Mouse (Mus musculus) ES-E14 (cell line): ENCODE data around the gene Hras. TPM values are rescaled to one million over a fixed set of nuclear protein-coding genes. Genes with fewer than 3 reads are reported as not detected.

ENCODE experiments used
- DNase-seq: peaks from one replicate; pipeline ENCODE4 v3.0.0-alpha.2; 2013; ENCODE audit warnings: low read depth, low spot score
- H3K27ac ChIP-seq: 2 replicates; pipeline ENCODE4 v1.5.1; 2012; ENCODE audit warnings: low read depth, mild to moderate bottlenecking, low read length, moderate library complexity, mixed read lengths; ENCODE audit not compliant: poor library complexity, insufficient read depth, severe bottlenecking
- H3K36me3 ChIP-seq: 2 replicates; pipeline ENCODE4 v1.6.1; 2012; ENCODE audit warnings: mild to moderate bottlenecking, low read length, moderate library complexity, mixed read lengths; ENCODE audit not compliant: control insufficient read depth, poor library complexity, insufficient read depth, severe bottlenecking
- H3K4me1 ChIP-seq, 2 experiments: fragments of 150-350 bp in 1 of 2; sonication (generic) in 1 of 2; 2 replicates each; pipeline ENCODE4 v1.6.1; 2012; ENCODE audit warnings: low read length in 2 of 2, mild to moderate bottlenecking in 1 of 2, mixed read lengths in 1 of 2; ENCODE audit not compliant: control insufficient read depth in 2 of 2, insufficient read depth in 2 of 2, poor library complexity in 1 of 2
- H3K4me3 ChIP-seq, 2 experiments: fragments of 150-350 bp in 1 of 2; sonication (generic) in 1 of 2; 2 replicates each; pipeline ENCODE4 v1.5.1; 2012; ENCODE audit warnings: low read length in 2 of 2, low read depth in 1 of 2, mild to moderate bottlenecking in 1 of 2, mixed read lengths in 1 of 2; ENCODE audit not compliant: insufficient read depth in 1 of 2, poor library complexity in 1 of 2, severe bottlenecking in 1 of 2
- H3K9ac ChIP-seq: 2 replicates; pipeline ENCODE4 v1.6.1; 2012; ENCODE audit warnings: low read depth, mild to moderate bottlenecking, low read length, mixed read lengths; ENCODE audit not compliant: poor library complexity, insufficient read depth, severe bottlenecking
- H3K9me3 ChIP-seq: fragments of 150-350 bp; sonication (generic); 2 replicates; pipeline ENCODE4 v1.6.1; 2012; ENCODE audit warnings: low read depth, mild to moderate bottlenecking, low read length; ENCODE audit not compliant: control insufficient read depth, insufficient read depth
- CHD2 ChIP-seq: IDR thresholded peaks from 2 replicates; pipeline ENCODE4 v1.6.1; 2014; ENCODE audit warnings: mild to moderate bottlenecking, low read depth, low read length, inconsistent platforms
- HCFC1 ChIP-seq: IDR thresholded peaks from 2 replicates; pipeline ENCODE4 v1.6.1; 2012; ENCODE audit warnings: low read length, inconsistent platforms, borderline replicate concordance; ENCODE audit not compliant: insufficient read depth
- MAFK ChIP-seq: IDR thresholded peaks from 2 replicates; pipeline ENCODE4 v1.6.1; 2014; ENCODE audit warnings: mild to moderate bottlenecking, low read depth, low read length, inconsistent platforms; ENCODE audit not compliant: insufficient read depth
- ZC3H11A ChIP-seq: IDR thresholded peaks from 2 replicates; pipeline ENCODE4 v1.6.1; 2012; ENCODE audit warnings: low read depth, mild to moderate bottlenecking, inconsistent platforms, low read length, borderline replicate concordance
- ZNF384 ChIP-seq: IDR thresholded peaks from 2 replicates; pipeline ENCODE4 v1.6.1; 2012; ENCODE audit warnings: low read depth, low read length, inconsistent platforms
- in situ Hi-C, 2 experiments: fragments of 600-800 bp; cut with MboI; formaldehyde crosslinking; loops; one replicate each; pipeline ENCODE4 v1.15.1; 2025; ENCODE audit warnings: low sequenced_read_pairs in 2 of 2, inconsistent platforms in 1 of 2; ENCODE audit not compliant: unreplicated experiment in 2 of 2
- total RNA-seq: library from RNA; depleted of rRNA; stranded (reverse); fragments of 300-350 nt; gene quantifications from 2 replicates; pipeline ENCODE4 v1.2.3, GENCODE M21; 2012

Gene Hras
- total RNA-seq, 1 experiment, result 130 TPM

GRCm38 (mm10) chr7:141213605-141214235, 19.9 kb upstream of the Hras start, which contains the start of gene Lmntd2:
Gene Lmntd2, minus strand, starts transcription at chr7:141214080.
- peak within 1 kb of the TSS; percentile 70 to 99 for H3K4me3 ChIP-seq
- peak within 1 kb of the TSS; percentile 75 for H3K9ac ChIP-seq
- DNase-seq, result no peak
- in situ Hi-C loops, result no loop called here
- H3K4me1 ChIP-seq, result peaks cover 3 to 35% of the 10 kb centered on the region in 2 experiments; a peak in 3 of 4 replicates
- H3K36me3 ChIP-seq, result peaks cover 17% of the 10 kb centered on the region; the same call in 1 of the 2 replicates
- peak within 1 kb of the TSS; percentile 95 for H3K27ac ChIP-seq
- no peak for TF ChIP-seq MAFK
- TF ChIP-seq ZNF384, result no peak
- TF ChIP-seq ZC3H11A, result no peak
- TF ChIP-seq HCFC1, result no peak
- TF ChIP-seq CHD2, result no peak
- no peaks in the 10 kb centered on the region for H3K9me3 ChIP-seq

- in situ Hi-C loops, result no loop called here
- Histone ChIP-seq H3K9ac (no peak overlapping the region), H3K9me3 (no peaks in the 10 kb centered on the region), H3K27ac (no peak overlapping the region), H3K4me3 (no peak overlapping the region), H3K4me1 (peaks cover 3 to 32% of the 10 kb centered on the region in 2 experiments; a peak in 3 of 4 replicates), H3K36me3 (peaks cover 12% of the 10 kb centered on the region; the same call in 1 of the 2 replicates)
- TF ChIP-seq MAFK (no peak), CHD2 (no peak), ZNF384 (no peak)
- DNase-seq, result no peak
Measured at GRCm38 (mm10) chr7:141213133-141213532, 19.3 kb upstream of the Hras start.

- H3K36me3 ChIP-seq, result no peaks in the 10 kb centered on the region
- H3K27ac ChIP-seq, result no peak overlapping the region
- no peaks in the 10 kb centered on the region for H3K9me3 ChIP-seq
- no peak overlapping the region for H3K4me3 ChIP-seq
- in situ Hi-C loops, result no loop called here
- peaks cover 3 to 18% of the 10 kb centered on the region in 2 experiments; a peak in 3 of 4 replicates for H3K4me1 ChIP-seq
- TF ChIP-seq ZC3H11A (no peak), CHD2 (no peak), MAFK (no peak), HCFC1 (no peak), ZNF384 (no peak)
- DNase-seq, result no peak
- H3K9ac ChIP-seq, result no peak overlapping the region
Measured at GRCm38 (mm10) chr7:141210606-141211131, 16.9 kb upstream of the Hras start.

GRCm38 (mm10) chr7:141210137-141210536, 16.3 kb upstream of the Hras start:
- Histone ChIP-seq H3K4me1 (peaks cover 3 to 18% of the 10 kb centered on the region in 2 experiments; a peak in 3 of 4 replicates), H3K27ac (no peak overlapping the region), H3K4me3 (no peak overlapping the region), H3K9ac (no peak overlapping the region), H3K36me3 (no peaks in the 10 kb centered on the region), H3K9me3 (no peaks in the 10 kb centered on the region)
- no peak for TF ChIP-seq MAFK
- no peak for TF ChIP-seq CHD2
- TF ChIP-seq HCFC1, result no peak
- no peak for TF ChIP-seq ZNF384
- TF ChIP-seq ZC3H11A, result no peak
- in situ Hi-C loops, result no loop called here
- DNase-seq, result no peak

- Histone ChIP-seq H3K36me3 (no peaks in the 10 kb centered on the region), H3K4me3 (no peak overlapping the region), H3K27ac (no peak overlapping the region), H3K9me3 (no peaks in the 10 kb centered on the region), H3K9ac (no peak overlapping the region), H3K4me1 (peaks cover 3 to 14% of the 10 kb centered on the region in 2 experiments; a peak in 3 of 4 replicates)
- TF ChIP-seq ZC3H11A (no peak), HCFC1 (no peak), CHD2 (no peak), MAFK (no peak), ZNF384 (no peak)
- in situ Hi-C loops, result no loop called here
- no peak for DNase-seq
Measured at GRCm38 (mm10) chr7:141209526-141209925, 15.7 kb upstream of the Hras start.
